Mouse (Mus musculus) myocyte (in vitro differentiated cells): ENCODE data around the gene Tjp1.

Source experiments
- CEBPB ChIP-seq: IDR thresholded peaks from 2 replicates; pipeline ENCODE4 v1.6.1; 2011; ENCODE audit warnings: mild to moderate bottlenecking, moderate library complexity; ENCODE audit not compliant: poor library complexity, insufficient read depth, severe bottlenecking
- E2F4 ChIP-seq: IDR thresholded peaks from one replicate; pipeline ENCODE4 v1.6.1; 2011; ENCODE audit warnings: mild to moderate bottlenecking, control low read depth, moderate library complexity; ENCODE audit not compliant: insufficient read depth
- MAX ChIP-seq: IDR thresholded peaks from one replicate; pipeline ENCODE4 v1.6.1; 2011; ENCODE audit warnings: low read depth, mild to moderate bottlenecking, control low read depth
- POLR2A ChIP-seq: IDR thresholded peaks from one replicate; pipeline ENCODE4 v1.6.1; 2011; ENCODE audit warnings: low read depth, mild to moderate bottlenecking, control low read depth, moderate library complexity; ENCODE audit not compliant: insufficient read length
- POLR2AphosphoS2 ChIP-seq: IDR thresholded peaks from one replicate; pipeline ENCODE4 v1.6.1; 2011; ENCODE audit warnings: low read depth, control low read depth; ENCODE audit not compliant: insufficient read length
- USF1 ChIP-seq: IDR thresholded peaks from one replicate; pipeline ENCODE4 v1.6.1; 2011; ENCODE audit warnings: low read depth, mild to moderate bottlenecking, control low read depth, moderate library complexity

- TF ChIP-seq POLR2A: no peak
- no peak for TF ChIP-seq USF1
- no peak for TF ChIP-seq MAX
- no peak for TF ChIP-seq CEBPB
- no peak for TF ChIP-seq POLR2AphosphoS2
- no peak for TF ChIP-seq E2F4
Measured at GRCm38 (mm10) chr7:65333081-65333760, 194.4 kb downstream of the Tjp1 start.
